Mouse (Mus musculus) frontal cortex, adult (tissue): ENCODE data around the gene Slc4a3.

Source experiments
- ATAC-seq: cut with Nextera tagmentation; 2 replicates; pipeline ENCODE4 v1.9.2; 2017; ENCODE audit warnings: mild to moderate bottlenecking, moderate library complexity, mixed read lengths; ENCODE audit not compliant: low TSS enrichment

Gene Slc4a3

DNA sequence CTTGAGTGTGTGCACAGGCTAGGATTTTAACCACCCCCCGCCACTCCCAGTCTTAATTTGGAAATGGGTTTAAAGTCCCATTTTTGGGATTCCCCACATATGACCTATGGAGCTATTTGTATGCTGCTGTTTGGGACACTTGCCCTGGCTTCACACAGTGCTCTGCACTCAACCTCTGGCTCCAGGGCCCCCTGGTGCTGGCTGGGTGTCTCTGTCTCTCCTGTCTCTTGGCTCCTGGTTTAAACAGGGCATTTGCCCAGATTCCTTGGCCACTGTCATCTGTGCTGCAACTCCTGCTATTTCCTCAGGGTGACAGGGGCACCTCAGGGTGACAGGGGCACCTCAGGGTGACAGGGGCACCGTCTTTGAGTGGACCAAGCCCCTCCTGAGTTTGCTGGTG, 50.8 kb downstream of the Slc4a3 start:
- no peak for ATAC-seq

DNA sequence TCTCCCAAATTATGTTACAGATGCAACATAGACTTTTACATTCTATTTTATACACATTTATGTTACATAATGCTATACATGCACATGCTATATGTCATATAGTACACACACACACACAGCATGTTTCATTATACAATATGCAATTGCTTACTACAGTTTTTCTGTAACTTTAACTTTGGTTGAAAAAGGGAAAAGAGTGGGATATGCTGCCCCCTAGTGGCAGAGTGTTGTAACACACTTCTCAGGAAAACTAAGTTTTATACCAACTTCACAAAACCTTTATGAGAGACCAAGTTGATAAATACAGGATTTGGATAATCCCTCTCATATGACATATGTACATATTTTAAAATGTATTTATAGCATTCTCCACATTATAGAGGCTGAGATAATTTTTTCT, 51.6 kb downstream of the Slc4a3 start:
- ATAC-seq = peak; percentile 41; the same call in 1 of the 2 replicates

- no peak for ATAC-seq
Measured at GRCm38 (mm10) chr1:75601738-75602137, 55.7 kb downstream of the Slc4a3 start.

DNA sequence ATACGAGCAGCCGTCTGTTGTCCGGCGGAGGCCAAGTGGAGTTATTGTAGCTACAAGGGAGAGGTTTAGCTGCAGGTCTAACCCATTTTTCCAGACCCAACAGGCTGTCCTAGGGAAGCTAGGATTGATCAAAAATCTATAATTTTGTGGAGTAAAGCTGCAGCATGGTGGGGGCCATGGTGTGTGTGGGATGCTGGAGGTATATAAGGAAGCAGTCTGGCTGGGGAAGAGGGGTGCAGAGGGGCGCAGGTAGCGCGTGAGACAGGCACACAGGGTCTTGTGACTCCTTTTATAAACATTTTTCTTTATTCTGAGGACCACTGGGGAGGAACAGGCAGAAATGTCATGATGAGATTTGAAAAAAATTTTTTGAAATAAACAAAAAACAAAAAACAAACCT, 57.5 kb downstream of the Slc4a3 start:
- no peak for ATAC-seq

DNA sequence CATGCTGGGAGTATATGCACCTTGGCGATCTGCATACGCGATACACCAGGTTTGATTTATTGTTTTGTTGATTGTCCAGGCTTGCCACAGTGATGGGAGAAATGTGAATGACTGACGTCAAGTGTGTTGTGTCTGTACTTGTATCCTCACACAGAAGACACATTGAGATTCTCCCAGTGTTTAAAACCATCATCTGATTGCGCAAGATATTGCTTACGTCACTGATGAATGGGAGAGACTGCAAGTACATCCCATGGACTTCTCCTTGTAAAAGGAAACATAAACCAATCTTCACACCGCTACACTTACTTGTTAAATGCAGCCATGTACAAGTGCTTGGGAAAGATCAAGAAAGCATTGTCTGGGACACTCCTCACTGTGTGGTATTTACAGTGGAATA, 62.2 kb downstream of the Slc4a3 start:
- ATAC-seq = no peak

GRCm38 (mm10) chr1:75608625-75609263, 62.7 kb downstream of the Slc4a3 start:
- ATAC-seq = peak; percentile 31; the same call in 1 of the 2 replicates

DNA sequence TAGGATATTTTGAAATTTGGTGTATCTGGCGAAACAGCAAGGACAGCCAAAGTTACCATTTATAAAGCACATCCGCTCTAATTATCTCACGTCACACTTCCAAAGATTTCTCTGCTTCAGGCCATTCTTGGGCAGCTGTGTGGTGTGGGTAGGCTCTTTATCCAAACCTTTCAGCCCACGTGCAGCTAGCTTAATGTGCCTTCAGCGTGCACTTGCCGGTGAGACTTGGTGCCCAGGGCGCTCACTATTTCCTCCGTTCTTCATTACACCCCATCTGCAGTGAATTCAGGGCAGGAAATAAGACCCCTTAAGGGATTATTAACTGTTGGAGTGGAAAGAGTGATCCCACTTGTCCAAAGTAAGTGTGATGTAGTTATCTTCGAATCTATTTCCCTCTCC, 63.2 kb downstream of the Slc4a3 start:
- ATAC-seq = no peak

DNA sequence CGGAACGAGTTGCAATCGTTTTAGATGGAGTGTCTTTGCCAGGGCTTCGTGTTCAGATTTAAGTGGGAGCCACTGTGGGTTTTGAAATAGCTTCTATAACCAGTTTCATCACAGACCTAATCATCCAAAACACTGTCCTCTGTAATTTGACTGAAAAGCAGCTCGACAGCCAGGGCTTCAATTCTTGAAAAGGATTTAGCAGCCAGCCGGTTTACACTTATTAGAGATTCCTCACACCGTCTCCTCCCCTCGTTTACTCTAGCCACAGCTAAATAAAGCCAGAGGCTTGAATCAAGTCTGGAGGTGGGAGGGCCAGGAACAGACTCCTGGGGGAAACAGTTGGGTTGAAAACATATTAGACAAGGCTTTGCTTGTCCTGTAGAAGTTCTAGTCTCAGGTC, 64.5 kb downstream of the Slc4a3 start:
- ATAC-seq = peak; percentile 20; the same call in 1 of the 2 replicates
